Mouse (Mus musculus) lung, postnatal 0 days (tissue): ENCODE measurements at regions not wholly inside any gene's neighbourhood (a gene's known extent, or its start where the extent isn't known, plus 50 kb on each side); places are given as distances from the start of the nearest gene placed in this dataset.
A peak's percentile ranks its signal among the peaks of the same experiment; 100 is the strongest.

Source experiments
- ATAC-seq: fragments of 200-750 bp; cut with Nextera tagmentation; 2 replicates; pipeline ENCODE4 v1.8.0; 2017; ENCODE audit warnings: moderate library complexity
- DNase-seq: peaks from one replicate; pipeline ENCODE4 v3.0.0-alpha.2; 2016; ENCODE audit warnings: low spot score
- H3K27ac ChIP-seq: fragments of 300-500 bp; sonication (generic); 2 replicates; pipeline ENCODE4 v1.5.1; 2014; ENCODE audit warnings: antibody characterized with exemption, mild to moderate bottlenecking, low read length, mixed read lengths
- H3K27me3 ChIP-seq: fragments of 300-500 bp; sonication (generic); replicated peaks from 2 replicates; pipeline ENCODE4 v1.6.1; 2014; ENCODE audit warnings: low read length, mixed read lengths; ENCODE audit not compliant: insufficient read depth
- H3K36me3 ChIP-seq: fragments of 300-500 bp; sonication (generic); 2 replicates; pipeline ENCODE4 v1.6.1; 2014; ENCODE audit warnings: low read length, mixed read lengths; ENCODE audit not compliant: insufficient read depth
- H3K4me1 ChIP-seq: fragments of 300-500 bp; sonication (generic); 2 replicates; pipeline ENCODE4 v1.6.1; 2014; ENCODE audit warnings: antibody characterized with exemption, low read depth, low read length, mixed read lengths; ENCODE audit not compliant: insufficient read depth
- H3K4me2 ChIP-seq: fragments of 300-500 bp; sonication (generic); replicated peaks from 2 replicates; pipeline ENCODE4 v1.6.1; 2014; ENCODE audit warnings: low read depth, mild to moderate bottlenecking, low read length, moderate library complexity, mixed read lengths
- H3K4me3 ChIP-seq: fragments of 300-500 bp; sonication (generic); 2 replicates; pipeline ENCODE4 v1.5.1; 2014; ENCODE audit warnings: low read depth, low read length
- H3K9ac ChIP-seq: fragments of 300-500 bp; sonication (generic); replicated peaks from 2 replicates; pipeline ENCODE4 v1.6.1; 2014; ENCODE audit warnings: low read depth, mild to moderate bottlenecking
- H3K9me3 ChIP-seq: fragments of 300-500 bp; sonication (generic); 2 replicates; pipeline ENCODE4 v1.6.1; 2016; ENCODE audit warnings: low read length, mixed read lengths
- CTCF ChIP-seq: IDR thresholded peaks from 2 replicates; pipeline ENCODE4 v1.5.1; 2016; ENCODE audit warnings: antibody characterized with exemption, mild to moderate bottlenecking
- EP300 ChIP-seq: IDR thresholded peaks from 2 replicates; pipeline ENCODE4 v1.6.1; 2016; ENCODE audit warnings: antibody characterized with exemption, mild to moderate bottlenecking, control low read depth
- WGBS: fragments of 180-500 bp; shearing (Covaris S2); extraction: QIAGEN DNeasy Blood & Tissue Kit; methylation state at CpG from one replicate; pipeline ENCODE4 v1.1.7; 2014; 5-methylcytosine and 5-hydroxymethylcytosine counted together

- no peaks in the 10 kb centered on the region for H3K4me1 ChIP-seq
- H3K36me3 ChIP-seq, result no peaks in the 10 kb centered on the region
- H3K27ac ChIP-seq, result no peak overlapping the region
- H3K27me3 ChIP-seq, result no peaks in the 10 kb centered on the region
- TF ChIP-seq CTCF, result no peak
- no peak overlapping the region for H3K4me3 ChIP-seq
- DNase-seq, result no peak
- no peaks in the 10 kb centered on the region for H3K9me3 ChIP-seq
- H3K4me2 ChIP-seq, result no peak overlapping the region
- 10% methylated on average over 8 of the region's 8 CpGs for WGBS
- no peak overlapping the region for H3K9ac ChIP-seq
- no peak for ATAC-seq
These were observed 322.0 kb downstream of the Lnpk start for GRCm38 (mm10) chr2:74257034-74257781.

- ATAC-seq (no peak), DNase-seq (no peak)
- Histone ChIP-seq H3K36me3 (no peaks in the 10 kb centered on the region), H3K9me3 (no peaks in the 10 kb centered on the region), H3K4me1 (no peaks in the 10 kb centered on the region), H3K4me3 (no peak overlapping the region), H3K9ac (no peak overlapping the region), H3K4me2 (no peak overlapping the region), H3K27ac (no peak overlapping the region), H3K27me3 (no peaks in the 10 kb centered on the region)
- 94% methylated on average over 3 of the region's 3 CpGs for WGBS
- TF ChIP-seq CTCF (peak; percentile 48), EP300 (no peak)
These were observed 331.7 kb downstream of the Lnpk start for GRCm38 (mm10) chr2:74247521-74247920.

DNA sequence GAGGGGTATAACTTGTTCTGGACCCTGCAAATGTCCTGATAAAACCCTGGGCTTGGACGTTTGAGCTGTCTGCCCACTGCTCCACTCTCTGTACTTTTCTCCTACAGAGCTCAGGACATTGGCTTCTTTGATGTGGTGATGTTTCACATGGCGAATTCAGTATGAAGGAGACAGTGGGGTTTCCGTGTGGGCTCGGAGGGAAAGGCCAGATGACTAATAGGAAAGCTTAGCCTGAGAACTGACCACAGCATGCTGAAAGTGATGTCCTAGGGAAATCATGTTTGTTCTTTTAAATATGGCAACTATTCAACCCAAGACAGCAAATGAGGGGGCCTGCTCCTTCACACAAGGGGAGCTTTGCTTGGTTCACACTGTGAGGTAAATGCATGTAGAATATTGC, 332.6 kb downstream of the Lnpk start:
- DNase-seq (no peak), ATAC-seq (no peak)
- no peak for TF ChIP-seq CTCF
- no peak for TF ChIP-seq EP300
- no peak overlapping the region for H3K4me3 ChIP-seq
- H3K36me3 ChIP-seq, result no peaks in the 10 kb centered on the region
- H3K27me3 ChIP-seq, result no peaks in the 10 kb centered on the region
- no peaks in the 10 kb centered on the region for H3K9me3 ChIP-seq
- H3K27ac ChIP-seq, result no peak overlapping the region
- no peak overlapping the region for H3K4me2 ChIP-seq
- H3K9ac ChIP-seq, result no peak overlapping the region
- no peaks in the 10 kb centered on the region for H3K4me1 ChIP-seq
- WGBS, result 81% methylated on average over 4 of the region's 4 CpGs

- no peak for ATAC-seq
- no peak overlapping the region for H3K9ac ChIP-seq
- H3K4me2 ChIP-seq, result no peak overlapping the region
- H3K4me3 ChIP-seq, result no peak overlapping the region
- no peaks in the 10 kb centered on the region for H3K4me1 ChIP-seq
- H3K27me3 ChIP-seq, result no peaks in the 10 kb centered on the region
- no peak overlapping the region for H3K27ac ChIP-seq
- TF ChIP-seq EP300, result no peak
- H3K9me3 ChIP-seq, result no peaks in the 10 kb centered on the region
- no peaks in the 10 kb centered on the region for H3K36me3 ChIP-seq
- DNase-seq, result no peak
- WGBS, result 60% methylated on average over 6 of the region's 6 CpGs
These were observed 333.1 kb upstream of the Atp5g3 start for GRCm38 (mm10) chr2:74244203-74244602.

- WGBS, result 33% methylated on average over 9 of the region's 9 CpGs
- no peak overlapping the region for H3K4me2 ChIP-seq
- peak; percentile 79 for DNase-seq
These were observed 332.7 kb upstream of the Atp5g3 start for GRCm38 (mm10) chr2:74243801-74244200.

DNA sequence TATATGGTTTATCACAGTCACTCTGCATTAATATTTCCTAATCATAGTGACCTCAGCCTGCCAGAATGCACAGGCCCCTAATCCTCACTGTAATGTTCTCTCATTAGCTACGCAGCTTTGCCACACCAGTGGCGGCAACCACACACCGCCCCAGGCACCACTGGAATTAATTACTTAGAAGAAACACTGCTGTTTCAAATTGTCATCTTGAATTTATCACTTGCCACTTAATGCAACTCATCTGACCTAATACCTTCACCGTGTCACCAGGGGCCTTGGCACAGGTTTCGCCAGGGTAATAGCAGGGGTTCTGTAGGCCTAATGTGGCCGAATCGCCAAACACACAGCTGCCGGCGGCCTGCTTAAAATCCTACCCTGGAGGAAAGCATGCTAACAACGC, 328.5 kb upstream of the Atp5g3 start:
- no peak overlapping the region for H3K9ac ChIP-seq
- no peaks in the 10 kb centered on the region for H3K27me3 ChIP-seq
- H3K4me2 ChIP-seq, result no peak overlapping the region
- TF ChIP-seq CTCF, result no peak
- no peak for TF ChIP-seq EP300
- 86% methylated on average over 10 of the region's 10 CpGs for WGBS
- H3K4me1 ChIP-seq, result no peaks in the 10 kb centered on the region
- H3K36me3 ChIP-seq, result no peaks in the 10 kb centered on the region
- ATAC-seq, result no peak
- H3K4me3 ChIP-seq, result no peak overlapping the region
- H3K9me3 ChIP-seq, result no peaks in the 10 kb centered on the region
- no peak overlapping the region for H3K27ac ChIP-seq
- DNase-seq, result no peak

More at GRCm38 (mm10) chr2:74243801-74244200, 332.7 kb upstream of the Atp5g3 start:
- Histone ChIP-seq H3K27ac (no peak overlapping the region), H3K36me3 (no peaks in the 10 kb centered on the region), H3K4me3 (no peak overlapping the region), H3K4me1 (no peaks in the 10 kb centered on the region), H3K9ac (no peak overlapping the region), H3K9me3 (no peaks in the 10 kb centered on the region), H3K27me3 (no peaks in the 10 kb centered on the region)
- ATAC-seq, result peak; percentile 70
- no peak for TF ChIP-seq CTCF
- no peak for TF ChIP-seq EP300

GRCm38 (mm10) chr2:74217437-74217836, 306.3 kb upstream of the Atp5g3 start:
- WGBS, result 84% methylated on average over 3 of the region's 3 CpGs
- no peak overlapping the region for H3K4me2 ChIP-seq
- H3K4me3 ChIP-seq, result no peak overlapping the region
- no peak overlapping the region for H3K27ac ChIP-seq
- no peak for TF ChIP-seq EP300
- TF ChIP-seq CTCF, result no peak
- no peaks in the 10 kb centered on the region for H3K9me3 ChIP-seq
- no peak for ATAC-seq
- no peak for DNase-seq
- no peaks in the 10 kb centered on the region for H3K27me3 ChIP-seq
- H3K4me1 ChIP-seq, result no peaks in the 10 kb centered on the region
- no peaks in the 10 kb centered on the region for H3K36me3 ChIP-seq
- H3K9ac ChIP-seq, result no peak overlapping the region
